19 mouse cellular contexts compared by ENCODE assay signal in genomic region chr15:100388224-100388835, GRCm38 (mm10). TPM values are rescaled to one million over a fixed set of nuclear protein-coding genes. Genes with fewer than 3 reads are reported as not detected.
DNase-seq lines count a peak whose midpoint lies in the region; ATAC-seq and TF ChIP-seq lines count a peak whose summit lies in the region.
"Had no signal": no experiment of that assay in that cellular context is flagged by ENCODE, and none has a peak within 500 bp of the region (broad histone marks: within the 10 kb centered on the region; RNA-seq: fewer than 3 reads in every experiment).

No protein-coding gene starts in this region.

- 68% methylated on average over 16 of the region's 16 CpGs for WGBS in lung, embryonic 16.5 days
- WGBS in kidney, adult 2 months: 74% methylated on average over 16 of the region's 16 CpGs

- H3K4me1 ChIP-seq in lung, embryonic 16.5 days (replicated peaks; ENCODE audit: control insufficient read depth, insufficient read depth, low read length): no peaks in the 10 kb centered on the region
- H3K4me1 ChIP-seq in kidney, adult 2 months (ENCODE audit: control insufficient read depth, insufficient read depth, low read length): peaks cover 16% of the 10 kb centered on the region
- H3K4me1 ChIP-seq: forebrain, embryonic 13.5 days had no signal

- TF ChIP-seq POLR2A in kidney, adult 2 months (IDR thresholded peaks at IDR 0.05; ENCODE audit: low read depth, low read length): no peak

- no peak overlapping the region for H3K9ac ChIP-seq in lung, embryonic 16.5 days (ENCODE audit: low read length)
- H3K9ac ChIP-seq: forebrain, embryonic 13.5 days; heart, embryonic 12.5 days; limb, embryonic 12.5 days; liver, embryonic 15.5 days had no signal

- TF ChIP-seq CTCF in kidney, adult 2 months (conservative IDR thresholded peaks at IDR 0.05; ENCODE audit: insufficient read depth, insufficient read length, low read depth, low read length): no peak

- H3K27me3 ChIP-seq in lung, embryonic 16.5 days (ENCODE audit: control insufficient read depth, insufficient read depth, low read depth, low read length): no peaks in the 10 kb centered on the region
- H3K27me3 ChIP-seq in kidney, adult 2 months (replicated peaks; ENCODE audit: control insufficient read depth, insufficient read depth, low read length): no peaks in the 10 kb centered on the region
- H3K27me3 ChIP-seq: forebrain, embryonic 13.5 days; heart, embryonic 12.5 days; limb, embryonic 12.5 days; liver, embryonic 15.5 days had no signal

- H3K4me3 ChIP-seq in lung, embryonic 16.5 days (ENCODE audit: low read length): peak overlapping the region; percentile 16; the same call in 1 of the 2 replicates
- no peak overlapping the region for H3K4me3 ChIP-seq in kidney, adult 2 months (ENCODE audit: insufficient read depth, low read depth, low read length)
- H3K4me3 ChIP-seq: forebrain, embryonic 13.5 days; heart, embryonic 12.5 days; limb, embryonic 12.5 days; liver, embryonic 15.5 days had no signal

- DNase-seq in lung, postnatal 14 days: no peak
- DNase-seq in B cell, adult 2 months: peak; percentile 56 to 63
- peak; percentile 14 for DNase-seq in thymus, postnatal 25 days
- no peak for DNase-seq in cerebellum, postnatal 4 days (ENCODE audit: low spot score in 2 of 2)
- DNase-seq in kidney, adult 2 months: no peak
- DNase-seq: cerebellum, adult 9-11 months; gastrocnemius, postnatal 25 days; heart, postnatal 36 days; kidney, adult 18-20 months; kidney, postnatal 14 days; right cerebral cortex, postnatal 14 days had no signal

- no peaks in the 10 kb centered on the region for H3K36me3 ChIP-seq in lung, embryonic 16.5 days (ENCODE audit: control insufficient read depth, insufficient read depth, low read length)
- no peaks in the 10 kb centered on the region for H3K36me3 ChIP-seq in kidney, adult 2 months (ENCODE audit: control insufficient read depth, insufficient read depth, low read length)

- ATAC-seq in lung, embryonic 16.5 days (ENCODE audit: low read depth): peak; percentile 59
- peak; percentile 49 for ATAC-seq in megakaryocyte, adult 5-6 weeks (ENCODE audit: poor library complexity, severe bottlenecking)
- ATAC-seq: forebrain, embryonic 13.5 days had no signal

- no peaks in the 10 kb centered on the region for H3K9me3 ChIP-seq in lung, embryonic 16.5 days (ENCODE audit: control insufficient read depth, low read length)
- H3K9me3 ChIP-seq: forebrain, embryonic 13.5 days; heart, embryonic 12.5 days; limb, embryonic 12.5 days; liver, embryonic 15.5 days had no signal

- peak overlapping the region; percentile 85 for H3K27ac ChIP-seq in lung, embryonic 16.5 days (ENCODE audit: low read length)
- H3K27ac ChIP-seq in kidney, adult 2 months (ENCODE audit: insufficient read depth, low read depth, low read length): no peak overlapping the region
- H3K27ac ChIP-seq: forebrain, embryonic 13.5 days had no signal

- H3K4me2 ChIP-seq in lung, embryonic 16.5 days (ENCODE audit: low read depth, low read length): peak overlapping the region; percentile 26; the same call in 1 of the 2 replicates
- H3K4me2 ChIP-seq: forebrain, embryonic 13.5 days; heart, embryonic 12.5 days; limb, embryonic 12.5 days; liver, embryonic 15.5 days had no signal

RNA-seq across cellular contexts. Expression of gene Higd1c, which starts 24.0 kb away (rescaled TPM):
- not detected in 2 replicates for polyA plus RNA-seq in lung, embryonic 16.5 days (2015; fragmentation: Nextera tagmentation; extraction: Ambion mirVana)
- total RNA-seq in megakaryocyte, adult 5-6 weeks (2015): not detected in 2 replicates
- total RNA-seq in megakaryocyte, adult 5-6 weeks (2017): not detected in 2 replicates
- polyA plus RNA-seq in kidney, adult 2 months (2012; rRNA removed): 0.97 and 2.0 TPM in 2 replicates
- total RNA-seq: ES-E14; gastrocnemius, postnatal 25 days; heart, postnatal 36 days had no signal
- polyA plus RNA-seq: forebrain, embryonic 13.5 days; heart, embryonic 12.5 days; limb, embryonic 12.5 days; liver, embryonic 15.5 days; neural tube, embryonic 14.5 days had no signal

RNA-seq across cellular contexts. Expression of gene Gm5475, which starts 33.6 kb away (rescaled TPM):
- 0.06 and 0.19 TPM in 2 replicates for polyA plus RNA-seq in lung, embryonic 16.5 days (2015; fragmentation: Nextera tagmentation; extraction: Ambion mirVana)
- not detected in 2 replicates for total RNA-seq in megakaryocyte, adult 5-6 weeks (2015)
- total RNA-seq in megakaryocyte, adult 5-6 weeks (2017): not detected in 2 replicates
- 1.2 TPM in 2 replicates for polyA plus RNA-seq in kidney, adult 2 months (2012; rRNA removed)
- total RNA-seq: ES-E14; gastrocnemius, postnatal 25 days; heart, postnatal 36 days had no signal
- polyA plus RNA-seq: forebrain, embryonic 13.5 days; heart, embryonic 12.5 days; neural tube, embryonic 14.5 days had no signal

RNA-seq across cellular contexts. Expression of gene Mettl7a2, which starts 35.3 kb away (rescaled TPM):
- not detected in 2 replicates for polyA plus RNA-seq in lung, embryonic 16.5 days (2015; fragmentation: Nextera tagmentation; extraction: Ambion mirVana)
- not detected in 2 replicates for total RNA-seq in megakaryocyte, adult 5-6 weeks (2015)
- total RNA-seq in megakaryocyte, adult 5-6 weeks (2017): not detected in 2 replicates
- polyA plus RNA-seq in kidney, adult 2 months (2012; rRNA removed): 74.0 and 96.6 TPM in 2 replicates
- polyA plus RNA-seq: forebrain, embryonic 13.5 days; heart, embryonic 12.5 days; limb, embryonic 12.5 days; liver, embryonic 15.5 days; neural tube, embryonic 14.5 days had no signal

RNA-seq across cellular contexts. Expression of gene Methig1, which starts 35.4 kb away (rescaled TPM):
- polyA plus RNA-seq in lung, embryonic 16.5 days (2015; fragmentation: Nextera tagmentation; extraction: Ambion mirVana): 0.16 and 0.29 TPM in 2 replicates
- total RNA-seq in megakaryocyte, adult 5-6 weeks (2015): not detected in 2 replicates
- total RNA-seq in megakaryocyte, adult 5-6 weeks (2017): not detected in 2 replicates
- polyA plus RNA-seq in kidney, adult 2 months (2012; rRNA removed): 16.5 and 16.6 TPM in 2 replicates
- total RNA-seq: gastrocnemius, postnatal 25 days; heart, postnatal 36 days had no signal
- polyA plus RNA-seq: forebrain, embryonic 13.5 days; heart, embryonic 12.5 days had no signal

RNA-seq across cellular contexts. Expression of gene Slc11a2, which starts 36.5 kb away (rescaled TPM):
- polyA plus RNA-seq in lung, embryonic 16.5 days (2015; fragmentation: Nextera tagmentation; extraction: Ambion mirVana): 22.3 and 23.6 TPM in 2 replicates
- total RNA-seq in megakaryocyte, adult 5-6 weeks (2015): 5.0 and 5.3 TPM in 2 replicates
- total RNA-seq in megakaryocyte, adult 5-6 weeks (2017): 3.1 and 6.0 TPM in 2 replicates
- polyA plus RNA-seq in kidney, adult 2 months (2012; rRNA removed): 97.1 and 109 TPM in 2 replicates

Comparison
In these comparisons a context has a peak if more than half of its experiments do, and no peak if none do; other contexts are left out.
1. DNase-seq: peak in B cell, adult 2 months (2 of 2) and thymus, postnatal 25 days (single experiment); none in lung, postnatal 14 days (single experiment), cerebellum, postnatal 4 days (0 of 2) and kidney, adult 2 months (single experiment).
2. RNA of gene Mettl7a2, which starts 35.3 kb away (polyA plus RNA-seq): 74.0 to 96.6 TPM in kidney, adult 2 months; not detected in lung, embryonic 16.5 days; every median in the first group is over 10 times any median in the second.